Mouse (Mus musculus): Measurements from ENCODE around the gene Serpinh1. TPM values are rescaled to one million over a fixed set of nuclear protein-coding genes. Genes with fewer than 3 reads are reported as not detected.

Gene Serpinh1
- polyA plus RNA-seq, 1 experiment from 2014 or later, result 1,327 TPM

GRCm38 (mm10) chr7:99347268-99347667, 5.8 kb downstream of the Serpinh1 start:
- peaks cover 9% of the 10 kb centered on the region; the same call in 1 of the 2 replicates for H3K4me1 ChIP-seq (ENCODE audit: control insufficient read depth, insufficient read depth, low read length)
- peaks cover 43% of the 10 kb centered on the region for H3K36me3 ChIP-seq (ENCODE audit: control insufficient read depth, insufficient read depth, low read length)
- H3K4me3 ChIP-seq (replicated peaks; ENCODE audit: low read length), result no peak overlapping the region
- H3K9ac ChIP-seq (ENCODE audit: low read length), result no peak overlapping the region
- H3K4me2 ChIP-seq (ENCODE audit: low read depth, low read length), result no peak overlapping the region
- H3K27me3 ChIP-seq (ENCODE audit: control insufficient read depth, insufficient read depth, low read length), result no peaks in the 10 kb centered on the region
- 97% methylated on average over 10 of the region's 10 CpGs for WGBS
- no peak for ATAC-seq (ENCODE audit: insufficient read depth, low FRiP score)
- H3K9me3 ChIP-seq (replicated peaks; ENCODE audit: control insufficient read depth, low read length), result no peaks in the 10 kb centered on the region
- H3K27ac ChIP-seq (ENCODE audit: low read length), result no peak overlapping the region

- Histone ChIP-seq H3K4me1 (ENCODE audit: control insufficient read depth, insufficient read depth, low read length) (no peaks in the 10 kb centered on the region), H3K27ac (ENCODE audit: low read length) (no peak overlapping the region), H3K36me3 (ENCODE audit: control insufficient read depth, insufficient read depth, low read length) (peaks cover 36% of the 10 kb centered on the region), H3K4me3 (replicated peaks; ENCODE audit: low read length) (no peak overlapping the region), H3K9me3 (replicated peaks; ENCODE audit: control insufficient read depth, low read length) (no peaks in the 10 kb centered on the region), H3K9ac (ENCODE audit: low read length) (no peak overlapping the region), H3K27me3 (ENCODE audit: control insufficient read depth, insufficient read depth, low read length) (no peaks in the 10 kb centered on the region), H3K4me2 (ENCODE audit: low read depth, low read length) (no peak overlapping the region)
- WGBS, result 82% methylated on average over 4 of the region's 4 CpGs
- no peak for ATAC-seq (ENCODE audit: insufficient read depth, low FRiP score)
Measured at GRCm38 (mm10) chr7:99343577-99343976, 9.5 kb downstream of the Serpinh1 start.

GRCm38 (mm10) chr7:99340736-99341135, 12.3 kb downstream of the Serpinh1 start:
- Histone ChIP-seq H3K36me3 (ENCODE audit: control insufficient read depth, insufficient read depth, low read length) (peaks cover 11% of the 10 kb centered on the region; the same call in 1 of the 2 replicates), H3K27me3 (ENCODE audit: control insufficient read depth, insufficient read depth, low read length) (no peaks in the 10 kb centered on the region), H3K4me3 (replicated peaks; ENCODE audit: low read length) (no peak overlapping the region), H3K4me2 (ENCODE audit: low read depth, low read length) (no peak overlapping the region), H3K27ac (ENCODE audit: low read length) (no peak overlapping the region), H3K9ac (ENCODE audit: low read length) (no peak overlapping the region), H3K9me3 (replicated peaks; ENCODE audit: control insufficient read depth, low read length) (no peaks in the 10 kb centered on the region), H3K4me1 (ENCODE audit: control insufficient read depth, insufficient read depth, low read length) (no peaks in the 10 kb centered on the region)
- 75% methylated on average over 8 of the region's 8 CpGs for WGBS
- no peak for ATAC-seq (ENCODE audit: insufficient read depth, low FRiP score)

- H3K4me1 ChIP-seq (ENCODE audit: control insufficient read depth, insufficient read depth, low read length), result no peaks in the 10 kb centered on the region
- no peaks in the 10 kb centered on the region for H3K36me3 ChIP-seq (ENCODE audit: control insufficient read depth, insufficient read depth, low read length)
- WGBS, result 39% methylated on average over 12 of the region's 12 CpGs
- no peaks in the 10 kb centered on the region for H3K9me3 ChIP-seq (replicated peaks; ENCODE audit: control insufficient read depth, low read length)
- H3K4me3 ChIP-seq (replicated peaks; ENCODE audit: low read length), result no peak overlapping the region
- no peak overlapping the region for H3K9ac ChIP-seq (ENCODE audit: low read length)
- ATAC-seq (ENCODE audit: insufficient read depth, low FRiP score), result peak; percentile 67; the same call in 1 of the 2 replicates
- H3K27me3 ChIP-seq (ENCODE audit: control insufficient read depth, insufficient read depth, low read length), result no peaks in the 10 kb centered on the region
- H3K27ac ChIP-seq (ENCODE audit: low read length), result no peak overlapping the region
- no peak overlapping the region for H3K4me2 ChIP-seq (ENCODE audit: low read depth, low read length)
Measured at GRCm38 (mm10) chr7:99332774-99333480, 20.1 kb downstream of the Serpinh1 start.

- H3K4me3 ChIP-seq (replicated peaks; ENCODE audit: low read length), result no peak overlapping the region
- no peak overlapping the region for H3K4me2 ChIP-seq (ENCODE audit: low read depth, low read length)
- no peak overlapping the region for H3K9ac ChIP-seq (ENCODE audit: low read length)
- WGBS, result 76% methylated on average over 5 of the region's 5 CpGs
- no peaks in the 10 kb centered on the region for H3K9me3 ChIP-seq (replicated peaks; ENCODE audit: control insufficient read depth, low read length)
- no peak overlapping the region for H3K27ac ChIP-seq (ENCODE audit: low read length)
- no peaks in the 10 kb centered on the region for H3K4me1 ChIP-seq (ENCODE audit: control insufficient read depth, insufficient read depth, low read length)
- no peaks in the 10 kb centered on the region for H3K27me3 ChIP-seq (ENCODE audit: control insufficient read depth, insufficient read depth, low read length)
- no peak for ATAC-seq (ENCODE audit: insufficient read depth, low FRiP score)
- no peaks in the 10 kb centered on the region for H3K36me3 ChIP-seq (ENCODE audit: control insufficient read depth, insufficient read depth, low read length)
Measured at GRCm38 (mm10) chr7:99330012-99330411, 23.0 kb downstream of the Serpinh1 start.

- Histone ChIP-seq H3K9me3 (replicated peaks; ENCODE audit: control insufficient read depth, low read length) (no peaks in the 10 kb centered on the region), H3K27ac (ENCODE audit: low read length) (no peak overlapping the region), H3K4me2 (ENCODE audit: low read depth, low read length) (no peak overlapping the region), H3K4me3 (replicated peaks; ENCODE audit: low read length) (no peak overlapping the region), H3K27me3 (ENCODE audit: control insufficient read depth, insufficient read depth, low read length) (no peaks in the 10 kb centered on the region), H3K36me3 (ENCODE audit: control insufficient read depth, insufficient read depth, low read length) (no peaks in the 10 kb centered on the region), H3K9ac (ENCODE audit: low read length) (no peak overlapping the region), H3K4me1 (ENCODE audit: control insufficient read depth, insufficient read depth, low read length) (no peaks in the 10 kb centered on the region)
- 63% methylated on average over 4 of the region's 4 CpGs for WGBS
- ATAC-seq (ENCODE audit: insufficient read depth, low FRiP score), result no peak
Measured at GRCm38 (mm10) chr7:99328847-99329246, 24.2 kb downstream of the Serpinh1 start.

- Histone ChIP-seq H3K4me3 (replicated peaks; ENCODE audit: low read length) (no peak overlapping the region), H3K4me2 (ENCODE audit: low read depth, low read length) (no peak overlapping the region), H3K36me3 (ENCODE audit: control insufficient read depth, insufficient read depth, low read length) (no peaks in the 10 kb centered on the region), H3K27me3 (ENCODE audit: control insufficient read depth, insufficient read depth, low read length) (no peaks in the 10 kb centered on the region), H3K4me1 (ENCODE audit: control insufficient read depth, insufficient read depth, low read length) (0 out of 2 replicates have a peak, but pooled peaks cover 2% of the 10 kb centered on the region), H3K9ac (ENCODE audit: low read length) (no peak overlapping the region), H3K27ac (ENCODE audit: low read length) (no peak overlapping the region), H3K9me3 (replicated peaks; ENCODE audit: control insufficient read depth, low read length) (no peaks in the 10 kb centered on the region)
- no peak for ATAC-seq (ENCODE audit: insufficient read depth, low FRiP score)
- 60% methylated on average over 6 of the region's 6 CpGs for WGBS
Measured at GRCm38 (mm10) chr7:99326128-99326527, 26.9 kb downstream of the Serpinh1 start.

GRCm38 (mm10) chr7:99324810-99325209, 28.2 kb downstream of the Serpinh1 start:
- Histone ChIP-seq H3K27ac (ENCODE audit: low read length) (no peak overlapping the region), H3K9me3 (replicated peaks; ENCODE audit: control insufficient read depth, low read length) (no peaks in the 10 kb centered on the region), H3K4me3 (replicated peaks; ENCODE audit: low read length) (no peak overlapping the region), H3K4me1 (ENCODE audit: control insufficient read depth, insufficient read depth, low read length) (0 out of 2 replicates have a peak, but pooled peaks cover 10% of the 10 kb centered on the region), H3K36me3 (ENCODE audit: control insufficient read depth, insufficient read depth, low read length) (no peaks in the 10 kb centered on the region), H3K9ac (ENCODE audit: low read length) (no peak overlapping the region), H3K4me2 (ENCODE audit: low read depth, low read length) (no peak overlapping the region), H3K27me3 (ENCODE audit: control insufficient read depth, insufficient read depth, low read length) (no peaks in the 10 kb centered on the region)
- 16% methylated on average over 10 of the region's 10 CpGs for WGBS
- no peak for ATAC-seq (ENCODE audit: insufficient read depth, low FRiP score)

GRCm38 (mm10) chr7:99323321-99323700, 29.7 kb downstream of the Serpinh1 start:
- H3K9me3 ChIP-seq (replicated peaks; ENCODE audit: control insufficient read depth, low read length), result no peaks in the 10 kb centered on the region
- 0 out of 2 replicates have a peak, but pooled peaks cover 10% of the 10 kb centered on the region for H3K4me1 ChIP-seq (ENCODE audit: control insufficient read depth, insufficient read depth, low read length)
- no peak overlapping the region for H3K4me2 ChIP-seq (ENCODE audit: low read depth, low read length)
- H3K27ac ChIP-seq (ENCODE audit: low read length), result no peak overlapping the region
- no peak for ATAC-seq (ENCODE audit: insufficient read depth, low FRiP score)
- no peak overlapping the region for H3K4me3 ChIP-seq (replicated peaks; ENCODE audit: low read length)
- H3K27me3 ChIP-seq (ENCODE audit: control insufficient read depth, insufficient read depth, low read length), result no peaks in the 10 kb centered on the region
- H3K36me3 ChIP-seq (ENCODE audit: control insufficient read depth, insufficient read depth, low read length), result no peaks in the 10 kb centered on the region
- WGBS, result 86% methylated on average over 9 of the region's 9 CpGs
- H3K9ac ChIP-seq (ENCODE audit: low read length), result no peak overlapping the region

Measured in stomach, embryonic 16.5 days (tissue).